Mouse (Mus musculus) B cell, adult 2 months (primary cell): ENCODE data around the gene Dcaf15.

ENCODE experiments used
- DNase-seq, 2 experiments: peaks; one replicate each; pipeline ENCODE4 v3.0.0; 2022

Dcaf15 gene

DNA sequence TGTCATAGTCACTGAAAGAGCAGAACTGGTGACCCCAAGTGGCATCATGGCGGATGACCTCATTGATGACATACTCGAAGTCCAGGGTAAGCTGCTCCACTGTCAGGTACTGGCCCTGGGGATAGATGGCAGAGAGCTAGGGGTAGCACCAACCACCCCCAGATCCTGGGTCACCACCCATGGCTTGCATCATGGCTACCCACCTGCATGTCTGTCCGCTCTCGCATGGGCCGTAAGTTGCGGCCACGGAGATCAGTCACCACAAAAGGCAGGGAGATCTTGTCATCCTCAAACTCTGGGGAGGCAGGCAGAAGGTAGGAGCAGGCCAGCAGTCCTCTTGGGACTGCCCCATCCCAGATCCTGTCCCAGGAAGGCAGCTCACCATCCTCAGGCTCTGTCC is 6.2 kb downstream of the Dcaf15 start:
- DNase-seq = no peak

DNA sequence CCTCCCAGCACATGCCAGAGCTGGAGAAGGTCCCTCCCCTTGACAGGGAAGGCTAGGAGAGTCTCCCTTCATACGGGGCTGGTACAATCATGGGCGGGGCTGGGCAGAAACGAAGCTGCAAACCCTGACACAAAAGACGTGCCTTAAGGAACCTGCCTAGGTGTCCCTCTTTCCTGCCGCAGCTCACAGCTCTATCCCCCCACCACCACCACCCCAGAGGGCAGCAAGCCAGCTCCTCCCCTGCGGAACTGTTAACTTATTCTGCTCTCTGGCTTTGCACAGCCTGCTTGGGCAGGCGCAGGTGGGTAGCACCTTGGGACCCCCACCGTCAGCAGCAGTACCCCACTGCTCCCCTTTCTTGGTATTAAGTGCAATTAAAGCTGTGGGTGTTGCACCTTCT is 8.5 kb downstream of the Dcaf15 start:
- DNase-seq = no peak

DNA sequence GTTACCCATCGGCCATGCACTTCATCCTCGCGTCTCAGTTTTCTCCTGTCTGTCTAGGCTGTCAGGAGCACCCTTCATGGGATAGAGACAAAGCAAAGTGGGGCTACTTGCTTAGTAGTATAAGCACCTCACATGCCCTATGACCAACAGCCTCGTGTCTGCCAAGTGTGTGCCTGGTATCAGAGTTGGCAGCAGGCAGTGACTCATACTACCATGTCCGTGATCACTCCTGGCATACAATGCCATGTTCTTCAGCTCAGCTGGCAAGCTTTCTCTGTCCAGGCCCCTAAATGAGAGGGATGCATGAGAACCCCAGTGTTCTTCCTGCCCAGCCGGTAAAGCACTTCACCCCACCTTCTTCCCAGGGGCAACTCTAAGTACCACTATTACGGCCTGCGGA is 14.0 kb downstream of the Dcaf15 start:
- DNase-seq = no peak

DNA sequence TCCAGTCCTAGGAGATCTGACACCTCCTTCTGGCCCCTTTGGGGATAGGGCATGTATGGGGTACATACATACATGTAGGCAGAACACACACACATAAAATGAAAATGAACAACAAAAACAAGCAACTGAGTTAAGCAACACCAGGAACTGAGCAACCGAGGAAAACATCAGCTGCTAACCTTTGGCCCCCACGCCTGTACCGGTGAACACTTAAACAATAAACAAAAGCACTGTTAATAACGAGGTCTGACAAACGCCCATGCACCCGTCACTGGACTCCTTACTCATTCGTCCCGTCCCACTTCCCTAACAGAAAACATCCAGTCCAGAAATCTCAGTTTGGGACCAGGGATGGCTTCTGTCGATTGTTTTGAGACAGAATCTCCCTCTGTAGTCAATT is 15.3 kb downstream of the Dcaf15 start:
- DNase-seq = no peak

DNA sequence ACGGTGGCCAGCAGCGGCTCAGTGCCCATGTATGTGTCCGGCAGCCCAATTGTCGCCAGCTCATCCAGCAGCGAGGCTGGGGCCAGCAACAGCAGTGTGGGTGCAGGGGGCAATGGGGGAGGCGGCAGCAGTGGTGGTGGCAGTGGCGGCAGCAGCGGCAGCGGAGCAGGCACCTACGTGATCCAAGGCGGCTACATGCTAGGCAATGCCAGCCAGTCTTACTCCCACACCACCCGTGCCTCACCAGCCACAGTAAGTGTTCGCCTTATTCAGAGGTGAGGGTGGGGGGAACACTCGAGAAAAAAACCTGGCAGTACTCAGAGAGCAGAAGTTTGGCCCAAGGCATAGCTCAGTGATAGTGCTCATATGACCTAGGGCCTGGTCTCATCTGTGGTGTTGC is 16.7 kb downstream of the Dcaf15 start:
- no peak for DNase-seq

DNA sequence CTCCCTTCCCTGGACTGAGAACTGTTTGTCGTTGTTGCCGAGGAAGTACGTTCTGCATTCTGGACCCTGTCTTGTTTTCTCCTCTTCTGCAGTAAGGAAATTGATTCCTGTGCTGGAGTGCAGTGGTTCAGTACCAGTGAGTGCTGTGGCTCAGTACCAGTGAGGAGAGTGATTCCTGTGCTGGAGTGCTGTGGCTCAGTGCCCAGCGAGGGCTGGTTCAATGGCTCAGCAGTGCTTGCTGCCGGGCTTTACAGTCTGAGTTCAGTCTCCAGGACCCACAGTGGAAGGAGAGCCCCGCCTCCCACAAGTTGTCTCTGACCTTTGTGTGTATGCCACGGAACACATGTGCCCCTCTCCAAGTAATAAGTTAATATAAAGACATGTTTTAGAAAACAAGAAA is 17.4 kb downstream of the Dcaf15 start:
- DNase-seq = no peak

DNA sequence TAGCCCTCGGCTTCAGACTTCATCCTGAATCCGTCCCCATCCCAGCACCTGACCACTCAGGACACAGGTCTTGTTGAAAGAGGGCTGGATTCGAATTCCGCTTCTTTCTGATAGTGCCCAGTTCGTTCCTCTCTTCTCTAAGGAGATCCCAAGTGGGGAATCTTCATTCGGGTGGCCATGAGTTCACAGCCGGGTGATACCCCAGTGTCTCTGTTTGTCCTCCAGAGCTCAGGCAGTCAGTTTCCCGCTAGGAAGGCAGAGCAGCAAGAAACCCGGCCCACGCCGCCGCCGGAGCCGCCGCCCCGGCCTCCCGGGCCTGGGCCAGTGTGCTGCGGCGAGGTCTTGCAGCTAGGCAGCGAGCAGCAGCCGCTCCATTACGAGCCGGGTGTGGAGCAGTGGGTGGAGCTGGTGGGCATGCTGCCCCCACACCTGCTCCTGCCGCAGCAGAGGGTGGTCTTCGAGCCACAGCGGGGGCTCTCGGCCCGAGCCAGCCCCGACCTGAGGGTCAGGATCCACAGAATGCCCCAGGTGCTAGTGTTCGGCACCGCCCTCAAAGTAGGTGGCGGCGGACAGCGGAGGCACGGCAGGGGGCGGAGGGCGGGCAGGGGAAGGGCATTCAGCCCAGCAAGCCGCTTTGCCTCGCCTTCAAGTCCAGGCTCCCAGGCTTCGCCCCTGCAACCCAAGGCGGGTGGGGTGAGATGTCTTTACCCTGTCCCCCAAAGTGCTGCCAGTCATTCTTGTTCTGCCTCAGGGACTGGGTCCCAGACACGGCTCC is 20.0 kb downstream of the Dcaf15 start:
- DNase-seq = no peak

DNA sequence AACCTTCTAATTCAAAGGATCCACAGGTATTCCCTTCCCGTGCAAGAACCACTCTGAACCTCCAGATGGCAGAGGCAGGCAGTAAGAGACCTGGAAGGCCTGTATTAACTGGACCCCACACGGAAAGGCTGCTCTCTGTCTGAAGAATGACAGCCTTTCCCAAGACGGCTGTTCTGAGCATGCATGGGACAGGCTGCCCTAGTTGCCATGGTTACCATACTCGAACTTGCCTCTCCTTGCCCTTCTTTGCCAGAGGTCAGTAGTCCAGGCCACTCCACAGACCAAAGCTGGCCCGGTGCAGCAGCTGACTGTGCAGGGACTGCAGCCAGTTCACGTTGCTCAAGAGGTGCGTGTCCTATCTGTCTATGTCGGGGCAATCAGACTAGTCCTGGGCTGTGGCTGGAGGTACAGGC is 20.7 kb downstream of the Dcaf15 start:
- no peak for DNase-seq

DNA sequence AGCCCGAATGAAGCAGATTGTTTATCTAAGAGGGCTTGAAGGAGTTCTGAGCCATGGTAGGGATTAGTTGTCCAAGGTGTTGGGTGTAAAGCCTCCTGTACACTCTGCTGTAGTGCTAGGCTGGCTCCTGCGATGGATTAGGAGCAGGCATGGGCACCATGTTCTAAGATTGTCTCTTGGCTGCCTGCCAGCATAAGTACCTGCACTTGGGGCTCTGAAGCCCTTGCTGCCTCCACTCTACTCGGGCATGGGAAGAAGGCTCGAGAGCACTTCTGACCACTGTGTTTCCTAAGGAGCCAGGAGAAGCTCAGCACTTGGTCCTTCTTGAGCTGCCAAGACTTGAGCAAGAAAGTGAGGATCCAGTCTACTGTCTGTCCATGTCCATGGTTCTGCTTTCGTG is 25.4 kb downstream of the Dcaf15 start:
- no peak for DNase-seq

DNA sequence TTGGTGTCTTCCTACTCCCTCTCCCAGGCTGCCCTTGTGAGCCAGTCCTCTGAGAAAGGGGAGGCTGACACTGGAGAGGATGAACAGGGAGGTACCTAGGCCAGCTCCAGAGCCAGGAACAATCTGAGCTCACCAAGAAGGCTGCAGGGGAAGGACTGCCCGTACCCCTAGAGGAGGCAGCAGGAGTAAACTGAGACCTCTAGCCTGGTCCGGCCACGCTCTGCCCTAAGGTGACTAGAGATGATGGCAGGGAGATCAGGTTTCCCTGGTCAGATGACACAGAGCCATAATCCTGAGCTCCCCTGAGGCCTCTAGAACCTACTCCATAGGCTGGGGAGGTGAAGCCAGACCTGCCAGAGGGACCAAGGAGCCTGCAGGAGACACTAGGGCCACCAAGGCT is 27.7 kb downstream of the Dcaf15 start:
- no peak for DNase-seq

DNA sequence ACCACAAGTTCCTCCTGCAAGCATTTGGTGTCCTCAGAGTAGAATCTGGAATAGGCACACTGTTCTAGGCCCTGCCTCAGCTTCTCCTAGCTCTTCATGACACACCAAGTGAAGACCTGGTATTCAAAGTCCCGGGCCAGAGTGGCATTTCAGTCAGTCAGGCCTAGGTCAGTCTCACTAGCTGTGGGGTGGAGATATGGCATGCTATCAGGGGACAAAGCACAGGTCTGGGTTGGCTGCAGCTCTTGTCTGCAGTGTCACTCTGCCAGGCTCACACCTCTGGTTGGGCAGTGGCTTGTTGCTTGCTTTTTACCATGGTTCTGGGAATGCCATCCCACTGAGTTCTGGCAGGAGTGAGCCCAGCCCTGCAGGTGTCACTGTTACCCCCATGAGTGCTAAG is 28.2 kb downstream of the Dcaf15 start:
- no peak for DNase-seq

DNA sequence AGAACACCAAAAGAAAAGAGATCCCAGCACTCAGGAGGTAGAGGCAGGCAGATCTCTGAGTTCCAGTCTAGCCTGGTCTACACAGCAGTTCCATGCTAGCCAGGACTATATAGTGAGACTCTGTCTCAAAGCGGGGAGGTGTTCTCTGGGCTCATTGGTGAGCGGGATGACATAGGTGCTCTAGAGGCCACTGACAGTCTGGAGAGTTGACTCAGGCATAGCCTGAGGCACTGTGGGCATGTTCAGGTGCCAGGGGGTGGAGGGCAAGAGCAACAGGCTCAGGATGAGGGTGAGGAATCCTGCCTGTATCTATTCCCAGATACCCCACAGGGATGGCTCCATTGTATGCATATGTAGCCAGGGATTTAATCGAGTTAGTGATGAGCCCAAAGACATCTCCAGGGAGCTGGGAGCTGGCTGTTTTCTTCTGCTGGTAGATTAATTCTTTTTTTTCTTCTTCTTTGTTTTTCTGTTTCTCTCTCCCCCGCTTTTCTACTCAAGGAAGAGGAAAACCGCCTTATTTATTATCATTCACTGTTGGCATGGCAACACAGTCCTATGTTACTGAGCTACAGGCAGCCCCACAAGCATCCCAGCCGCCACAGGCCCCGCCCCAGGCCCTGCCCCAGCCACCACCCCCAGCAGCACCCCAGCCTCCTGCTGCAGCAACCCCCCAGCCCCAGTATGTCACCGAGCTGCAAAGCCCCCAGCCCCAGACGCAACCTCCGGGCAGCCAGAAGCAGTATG is 31.2 kb downstream of the Dcaf15 start:
- no peak for DNase-seq

DNA sequence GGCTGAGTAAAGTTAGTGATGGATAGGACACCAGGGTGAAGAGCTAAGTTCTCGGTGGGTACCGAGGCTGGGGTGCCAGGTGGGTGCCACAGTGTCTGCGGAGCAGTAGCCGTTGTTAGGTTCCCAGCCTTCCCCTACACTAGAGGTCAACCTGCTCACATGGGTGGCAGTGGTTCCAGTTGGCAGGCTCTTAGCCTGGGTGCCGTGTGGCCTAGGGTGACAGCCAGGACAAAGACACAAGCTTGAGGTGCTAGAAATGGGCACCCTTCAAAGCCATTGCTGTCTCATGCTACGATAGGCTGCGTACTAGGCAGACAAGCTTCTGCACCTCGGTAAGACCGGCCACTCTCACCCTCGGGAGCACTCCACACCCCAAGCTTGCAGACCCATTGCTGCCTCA is 32.2 kb downstream of the Dcaf15 start:
- no peak for DNase-seq

DNA sequence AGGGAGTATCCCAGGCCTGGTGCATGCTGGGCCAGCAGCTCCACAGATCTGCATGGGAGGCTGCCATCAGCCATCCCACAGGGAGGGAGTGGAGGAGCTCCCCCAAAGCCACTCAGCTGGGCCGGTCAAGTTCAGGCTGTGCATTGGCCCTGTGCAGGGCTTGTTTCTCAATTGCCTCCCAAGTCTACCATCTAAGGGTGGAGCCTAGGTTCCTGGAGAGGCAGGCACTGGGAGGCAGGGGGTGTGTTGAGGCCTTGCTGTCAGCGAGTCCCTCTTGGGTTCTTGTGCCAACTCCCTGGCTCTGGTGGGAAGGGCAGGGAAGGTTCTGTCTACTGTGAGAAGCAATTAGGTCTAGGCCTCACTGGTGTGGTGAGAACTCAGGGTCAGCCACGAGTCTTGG is 32.6 kb downstream of the Dcaf15 start:
- DNase-seq = no peak

DNA sequence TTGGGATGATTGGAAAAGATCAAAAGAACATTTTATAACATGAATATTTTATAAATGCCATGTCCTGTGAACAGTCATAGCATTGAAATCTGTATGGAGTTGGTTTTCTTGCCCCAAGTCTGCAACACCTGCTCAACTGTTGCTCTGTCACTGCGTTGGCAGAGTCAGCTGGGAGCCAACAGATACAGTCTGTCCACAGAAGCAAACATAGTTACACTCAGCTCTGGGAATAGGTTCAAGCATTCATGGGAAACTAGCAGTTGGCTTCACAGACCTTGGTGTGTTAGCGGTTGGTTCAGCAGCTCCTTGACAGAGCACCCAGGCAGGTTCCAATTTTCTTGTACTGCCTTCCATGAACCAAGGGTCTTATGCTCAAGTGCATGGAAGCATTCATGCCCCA is 33.9 kb downstream of the Dcaf15 start:
- DNase-seq = no peak

DNA sequence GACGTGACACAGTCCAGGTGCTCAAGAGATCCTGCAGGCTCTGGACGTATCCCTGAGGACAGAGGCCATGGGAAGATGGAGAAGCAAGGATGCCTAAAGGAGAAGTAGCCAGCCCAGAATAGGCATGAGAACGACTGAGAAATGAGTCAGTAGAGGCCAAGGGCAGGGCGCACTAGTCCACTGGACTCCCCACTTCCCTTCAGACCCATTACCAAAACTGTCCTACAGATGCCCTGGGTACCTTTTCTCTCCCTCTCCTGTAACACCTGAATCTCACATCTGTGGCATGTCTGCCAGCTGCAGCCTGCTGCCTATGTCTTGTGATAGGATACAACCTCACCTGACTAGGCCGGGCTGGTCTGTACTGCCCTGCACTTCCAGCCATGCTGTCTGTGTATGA is 34.3 kb downstream of the Dcaf15 start:
- DNase-seq = no peak

DNA sequence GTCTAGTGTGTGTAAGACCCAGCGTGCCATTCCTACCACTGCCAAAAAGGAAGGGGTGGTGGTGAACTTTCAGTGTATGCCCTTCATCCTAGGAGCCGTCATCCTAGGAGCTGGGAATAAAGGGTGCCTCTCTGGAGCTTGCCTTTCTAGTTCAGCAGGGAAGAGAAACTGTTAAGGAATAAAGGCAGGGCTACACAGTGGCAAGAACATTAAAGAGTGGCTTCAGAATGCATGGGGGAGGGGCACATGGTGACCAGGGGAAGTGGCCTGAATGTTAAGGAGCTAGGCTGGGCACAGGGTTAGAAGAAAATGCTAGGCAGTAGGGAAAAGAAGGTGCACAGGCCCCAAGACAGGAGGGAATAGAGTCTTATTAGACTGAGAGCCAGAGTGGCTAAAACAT is 34.8 kb downstream of the Dcaf15 start:
- no peak for DNase-seq

DNA sequence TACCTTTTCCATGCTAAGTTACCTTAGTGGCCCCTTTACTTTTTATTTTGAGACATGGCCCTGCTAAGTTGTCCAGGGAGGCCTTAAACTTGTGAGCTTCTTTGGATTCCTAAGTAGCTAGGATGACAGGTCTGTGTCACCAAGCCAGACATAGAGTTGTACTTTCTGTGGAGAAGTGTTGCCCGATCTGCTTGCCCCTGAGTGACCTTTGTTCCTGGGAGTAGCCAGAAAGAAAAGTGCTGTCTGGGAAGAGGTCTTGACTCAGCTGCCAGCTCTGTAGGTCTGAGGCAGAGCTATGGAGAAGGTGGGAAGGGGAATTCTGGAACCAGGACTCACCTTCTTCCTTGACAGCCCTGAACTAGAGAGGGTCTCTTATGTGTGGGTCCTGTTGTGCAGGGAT is 35.4 kb downstream of the Dcaf15 start:
- DNase-seq = no peak

DNA sequence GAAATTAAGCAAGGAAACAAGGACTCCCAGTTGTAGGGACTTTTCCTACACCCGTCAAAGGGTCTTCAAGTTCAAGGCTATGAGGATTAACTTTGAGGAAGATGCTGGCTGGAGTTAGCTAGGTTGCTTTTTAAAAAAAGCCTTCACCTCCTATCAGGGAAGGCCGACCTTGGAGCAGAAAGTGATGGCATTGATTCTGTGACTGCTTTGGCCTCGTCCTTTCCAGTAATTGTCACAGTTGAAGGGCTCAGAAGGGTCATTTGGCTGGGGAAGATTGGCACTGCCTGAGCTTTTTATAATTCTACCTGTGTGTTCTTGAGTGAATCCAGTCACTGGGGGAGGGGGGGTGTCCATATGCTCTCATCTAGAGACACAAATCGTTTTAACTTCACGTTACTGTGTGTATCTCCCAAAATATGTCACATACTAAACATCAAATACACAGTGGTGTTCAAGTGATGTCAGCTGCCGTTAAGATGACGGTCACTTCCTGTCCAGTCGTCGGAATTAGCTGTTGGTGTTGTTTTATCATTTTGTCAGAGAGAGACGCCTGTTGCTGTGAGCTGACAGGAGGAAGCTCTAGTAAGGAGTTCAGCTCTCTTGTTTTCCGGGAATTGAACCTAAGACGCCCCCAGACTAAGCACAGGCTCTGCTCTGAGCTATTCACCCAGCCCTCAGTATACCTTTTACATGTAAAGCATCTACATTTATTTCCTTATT is 36.1 kb downstream of the Dcaf15 start:
- DNase-seq = no peak

DNA sequence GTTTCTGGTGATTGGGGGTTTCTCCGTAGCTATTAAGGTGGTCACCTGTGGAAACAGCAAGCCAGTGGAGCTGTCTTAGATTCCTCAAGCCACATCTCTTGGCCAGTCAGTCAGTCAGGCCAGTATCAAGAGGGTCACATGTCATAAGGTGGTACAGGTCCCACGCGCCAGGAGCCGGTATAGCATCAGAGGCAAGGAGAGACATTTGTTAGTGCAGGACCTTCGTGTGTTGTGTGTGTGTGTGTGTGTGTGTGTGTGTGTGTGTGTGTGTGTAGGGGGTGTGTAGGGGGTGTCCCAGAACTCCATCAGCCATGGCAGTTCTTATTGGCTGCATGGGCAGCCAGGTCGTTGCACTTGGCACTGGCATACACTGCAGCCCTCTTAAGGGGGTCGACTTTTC is 36.7 kb downstream of the Dcaf15 start:
- DNase-seq = no peak

DNA sequence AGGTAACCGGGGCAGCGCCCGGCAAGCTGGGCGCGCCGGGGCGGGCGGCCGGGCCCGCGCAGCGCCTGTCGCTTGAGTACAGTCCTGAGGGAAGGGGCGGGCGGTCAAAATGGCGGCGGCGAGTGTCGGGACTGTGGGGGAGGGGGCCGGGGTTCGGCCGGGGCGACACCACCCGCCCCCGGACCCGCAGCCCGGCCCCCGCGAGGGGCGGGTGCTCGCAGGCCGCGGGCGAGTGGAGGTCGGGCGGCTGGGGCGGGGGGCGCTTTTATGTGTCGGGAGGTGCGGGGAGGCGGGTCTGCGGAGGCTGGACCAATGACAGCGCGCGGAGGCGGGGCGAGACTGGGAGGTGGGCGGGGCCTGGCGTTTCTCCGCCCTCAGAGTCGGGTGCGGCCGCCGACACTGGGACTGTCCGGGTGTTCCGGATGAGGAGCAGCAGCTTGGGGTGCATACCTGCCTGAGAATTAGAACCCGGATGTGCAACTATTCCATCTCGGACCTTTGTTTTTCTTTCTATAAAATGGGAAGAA is 37.5 kb downstream of the Dcaf15 start:
- peak; percentile 98 to 99 for DNase-seq

DNA sequence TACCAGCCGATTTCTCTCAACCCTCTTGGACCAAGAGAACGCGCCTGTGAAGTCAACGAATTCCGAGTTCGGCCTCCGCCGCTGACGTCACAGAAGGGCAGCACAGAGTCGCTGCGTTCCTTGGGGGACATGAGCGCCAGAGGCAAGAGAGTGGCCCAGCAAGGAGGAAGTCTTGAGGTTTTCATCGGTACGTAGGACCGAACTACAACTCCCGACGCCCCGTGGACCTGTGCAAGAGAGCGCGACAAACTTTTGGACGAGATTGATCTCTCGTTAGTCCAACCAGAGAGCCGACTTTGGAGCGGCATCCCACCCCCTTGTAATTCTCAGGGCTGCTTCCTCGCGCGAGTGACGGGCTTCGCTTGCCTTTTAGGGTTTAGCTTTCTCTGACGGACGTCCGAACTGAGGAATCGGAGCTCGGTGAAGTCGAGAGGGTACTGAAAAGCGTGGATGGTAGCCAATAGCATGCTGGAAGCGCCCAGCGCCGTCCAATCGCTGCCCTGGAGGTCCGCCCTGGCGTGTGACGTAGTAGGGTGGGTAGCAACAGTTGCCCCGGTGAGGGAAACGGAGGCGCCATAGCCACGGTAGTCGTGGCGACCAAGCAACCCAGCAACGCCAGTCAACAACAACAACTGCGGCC is 38.2 kb downstream of the Dcaf15 start, which contains the start of gene Rfx1:
Rfx1 (plus strand) TSS at position 544 of the 640 bp plus-strand sequence.
- DNase-seq = peak; percentile 98 to 99

DNA sequence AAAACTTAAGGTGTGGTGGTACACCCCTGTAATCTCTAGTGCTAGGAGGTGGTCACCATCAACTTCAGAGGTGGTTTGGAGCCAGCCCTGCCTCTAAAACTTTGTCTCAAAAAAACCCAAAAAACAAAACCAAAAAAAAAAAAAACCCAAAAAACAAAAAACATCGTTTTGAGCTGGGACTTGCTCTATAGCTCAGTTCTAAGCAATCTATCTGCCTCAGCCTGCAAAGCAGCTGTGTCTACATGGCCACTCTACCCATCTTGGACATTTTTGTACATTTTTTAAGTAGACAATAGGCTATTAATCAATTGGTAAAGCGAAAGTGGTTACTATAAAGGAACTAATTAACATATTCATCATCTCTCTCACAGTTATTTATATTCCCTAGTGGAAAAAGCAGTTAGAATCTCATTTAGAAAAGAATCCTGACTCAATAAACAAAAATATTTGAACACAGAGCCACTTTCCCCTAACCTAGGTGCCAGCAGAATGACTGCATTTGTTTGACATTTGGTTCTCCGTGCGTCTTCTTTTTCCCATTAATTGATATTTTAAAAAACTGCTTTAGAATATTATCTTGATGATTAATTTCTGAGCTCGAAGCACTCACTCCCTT is 39.0 kb downstream of the Dcaf15 start:
- DNase-seq = no peak
